Mouse (Mus musculus): ENCODE measurements at regions not wholly inside any gene's neighbourhood (a gene's known extent, or its start where the extent isn't known, plus 50 kb on each side); places are given as distances from the start of the nearest gene placed in this dataset.

- no peak for TF ChIP-seq FLI1 (IDR thresholded peaks at IDR 0.05; ENCODE audit: low read length)
- no peak for TF ChIP-seq GATA1 (IDR thresholded peaks at IDR 0.05; ENCODE audit: borderline replicate concordance, low read length)
These were observed 236.8 kb upstream of the Nectin3 start for GRCm38 (mm10) chr16:46735140-46735539.
